Mouse (Mus musculus): ENCODE results near the gene Snx29. TPM values are rescaled to one million over a fixed set of nuclear protein-coding genes. Genes with fewer than 3 reads are reported as not detected.

The Snx29 gene
- total RNA-seq, 2 experiments from 2014 or later: 32.1 to 33.4 TPM

DNA sequence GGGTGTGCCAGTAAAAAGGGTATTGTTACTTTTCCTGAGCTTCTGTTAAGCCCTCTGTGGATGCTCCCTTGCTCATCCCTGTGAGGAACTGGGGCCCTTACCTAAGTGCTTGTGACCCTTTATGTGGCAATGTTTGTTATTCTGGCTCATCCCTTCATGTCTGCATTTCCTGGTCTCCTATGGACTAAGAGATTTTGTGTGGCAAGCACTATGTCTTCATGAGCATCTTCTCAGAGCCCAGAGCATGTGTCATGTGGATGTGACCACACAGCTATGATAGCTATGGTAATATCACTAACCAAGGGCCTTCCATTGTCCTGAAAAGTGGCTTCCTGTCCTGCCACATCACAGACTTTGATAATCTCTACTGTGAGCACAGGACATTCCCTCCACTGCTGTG is 315.1 kb downstream of the Snx29 start:
- intact Hi-C loops (cut with DNase I): no loop called here
- DNase-seq (ENCODE audit: extremely low spot score in 1 of 2, low spot score in 2 of 2): no peak

GRCm38 (mm10) chr16:11638739-11639138 is 316.0 kb downstream of the Snx29 start:
- DNase-seq (ENCODE audit: extremely low spot score in 1 of 2, low spot score in 2 of 2): no peak
- intact Hi-C loops (cut with DNase I): no loop called here

- intact Hi-C loops (cut with DNase I): no loop called here
- DNase-seq (ENCODE audit: extremely low spot score in 1 of 2, low spot score in 2 of 2): peak in 1 of 2 experiments; percentile 31
Measured at GRCm38 (mm10) chr16:11639936-11640335, 317.2 kb downstream of the Snx29 start.

GRCm38 (mm10) chr16:11643603-11644002 is 320.9 kb downstream of the Snx29 start:
- no peak for DNase-seq (ENCODE audit: extremely low spot score in 1 of 2, low spot score in 2 of 2)
- intact Hi-C loops (cut with DNase I): no loop called here

GRCm38 (mm10) chr16:11644399-11644798 is 321.7 kb downstream of the Snx29 start:
- intact Hi-C loops (cut with DNase I): no loop called here
- no peak for DNase-seq (ENCODE audit: extremely low spot score in 1 of 2, low spot score in 2 of 2)

- DNase-seq (ENCODE audit: extremely low spot score in 1 of 2, low spot score in 2 of 2): no peak
- intact Hi-C loops (cut with DNase I): no loop called here
Measured at GRCm38 (mm10) chr16:11645668-11646067, 323.0 kb downstream of the Snx29 start.

- intact Hi-C loops (cut with DNase I): no loop called here
- DNase-seq (ENCODE audit: extremely low spot score in 1 of 2, low spot score in 2 of 2): no peak
Measured at GRCm38 (mm10) chr16:11646745-11647289, 324.1 kb downstream of the Snx29 start.

- DNase-seq (ENCODE audit: extremely low spot score in 1 of 2, low spot score in 2 of 2): no peak
- intact Hi-C loops (cut with DNase I): no loop called here
Measured at GRCm38 (mm10) chr16:11648169-11648688, 325.5 kb downstream of the Snx29 start.

- DNase-seq (ENCODE audit: extremely low spot score in 1 of 2, low spot score in 2 of 2): no peak
- intact Hi-C loops (cut with DNase I): no loop called here
Measured at GRCm38 (mm10) chr16:11652686-11653366, 330.1 kb downstream of the Snx29 start.

DNA sequence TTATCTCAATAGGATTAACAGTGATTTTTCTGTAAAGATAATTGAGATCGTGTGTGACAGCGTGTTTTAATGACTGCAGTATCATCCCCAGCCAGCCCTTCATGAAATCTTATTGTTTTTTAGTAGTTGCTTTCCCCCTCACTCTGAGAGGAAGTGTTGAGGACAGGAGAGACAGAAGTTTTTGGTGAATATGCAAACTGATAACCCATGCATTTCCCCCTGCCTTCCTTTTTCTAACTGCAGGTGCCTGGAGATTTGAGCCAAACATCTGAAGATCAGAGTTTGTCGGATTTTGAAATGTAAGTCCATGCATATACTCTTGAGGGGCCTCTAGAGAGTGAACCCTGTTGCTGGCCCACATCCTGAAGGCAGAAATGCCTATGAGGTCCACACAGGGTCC is 333.2 kb downstream of the Snx29 start:
- DNase-seq (ENCODE audit: extremely low spot score in 1 of 2, low spot score in 2 of 2): no peak
- intact Hi-C loops (cut with DNase I): no loop called here

GRCm38 (mm10) chr16:11657111-11657510 is 334.4 kb downstream of the Snx29 start:
- DNase-seq (ENCODE audit: extremely low spot score in 1 of 2, low spot score in 2 of 2): no peak
- intact Hi-C loops (cut with DNase I): no loop called here

- intact Hi-C loops (cut with DNase I): no loop called here
- no peak for DNase-seq (ENCODE audit: extremely low spot score in 1 of 2, low spot score in 2 of 2)
Measured at GRCm38 (mm10) chr16:11659111-11659720, 336.5 kb downstream of the Snx29 start.

DNA sequence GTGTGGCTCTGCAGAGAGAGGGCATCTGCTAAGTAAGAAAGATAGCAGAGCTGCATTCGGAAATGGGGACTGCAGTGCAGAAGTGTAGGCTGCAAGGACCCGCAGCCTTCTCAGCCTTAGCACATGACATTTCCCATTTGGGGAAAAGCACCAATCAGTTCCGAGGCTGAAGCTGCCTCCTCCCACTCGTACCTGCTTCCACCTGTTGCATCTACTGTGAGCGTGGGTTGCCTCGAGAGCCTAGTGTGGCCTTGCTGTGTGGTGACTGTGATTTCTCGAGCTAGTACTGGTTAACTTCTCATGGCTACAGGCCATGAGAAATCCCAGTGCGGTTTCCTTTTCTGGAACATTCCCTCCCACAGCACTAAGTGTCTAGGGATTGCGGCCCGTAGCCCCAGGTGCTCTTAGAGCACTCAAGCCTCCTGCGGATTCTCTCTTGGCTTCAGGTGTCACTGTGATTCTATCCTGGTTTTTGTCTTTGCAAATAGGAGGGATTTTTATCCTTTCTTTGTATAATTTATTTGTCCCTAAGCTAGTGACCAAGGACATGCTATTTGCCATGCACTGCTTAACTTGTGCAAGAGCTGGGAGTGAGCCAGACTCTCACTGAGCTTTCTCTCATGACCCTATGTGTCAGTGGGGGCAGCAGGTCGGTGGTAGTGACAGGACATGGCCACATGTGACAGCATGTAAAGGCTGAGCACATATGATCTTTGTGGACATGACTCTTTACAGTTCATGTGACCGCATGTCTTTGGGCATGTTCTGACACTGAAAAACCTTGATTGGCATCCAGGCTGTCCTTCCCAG is 342.4 kb downstream of the Snx29 start:
- no peak for DNase-seq (ENCODE audit: extremely low spot score in 1 of 2, low spot score in 2 of 2)
- intact Hi-C loops (cut with DNase I): no loop called here

GRCm38 (mm10) chr16:11665869-11666268 is 343.2 kb downstream of the Snx29 start:
- intact Hi-C loops (cut with DNase I): no loop called here
- no peak for DNase-seq (ENCODE audit: extremely low spot score in 1 of 2, low spot score in 2 of 2)

- intact Hi-C loops (cut with DNase I): no loop called here
- DNase-seq (ENCODE audit: extremely low spot score in 1 of 2, low spot score in 2 of 2): no peak
Measured at GRCm38 (mm10) chr16:11668375-11668774, 345.7 kb downstream of the Snx29 start.

DNA sequence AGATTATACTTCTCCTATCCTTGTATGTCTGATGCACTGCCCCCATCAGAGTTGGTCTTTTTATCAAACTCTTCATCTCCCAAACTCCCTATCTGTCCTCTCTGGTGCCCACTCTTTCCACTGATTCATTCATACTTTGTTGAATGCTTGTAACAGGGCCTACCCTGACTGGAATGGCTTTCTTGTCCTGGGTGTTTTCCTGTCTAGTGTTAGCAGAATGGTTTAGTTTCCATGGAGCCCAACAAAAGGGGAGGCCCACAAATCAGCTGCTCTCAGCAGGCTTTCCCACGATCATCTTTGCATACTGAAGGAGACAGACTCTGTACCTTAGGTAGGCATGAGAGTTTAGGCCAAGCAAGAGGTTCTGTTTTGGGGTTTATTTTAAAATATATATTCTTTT is 346.2 kb downstream of the Snx29 start:
- intact Hi-C loops (cut with DNase I): no loop called here
- DNase-seq (ENCODE audit: extremely low spot score in 1 of 2, low spot score in 2 of 2): no peak

- intact Hi-C loops (cut with DNase I): no loop called here
- no peak for DNase-seq (ENCODE audit: extremely low spot score in 1 of 2, low spot score in 2 of 2)
Measured at GRCm38 (mm10) chr16:11670251-11670970, 347.7 kb downstream of the Snx29 start.

DNA sequence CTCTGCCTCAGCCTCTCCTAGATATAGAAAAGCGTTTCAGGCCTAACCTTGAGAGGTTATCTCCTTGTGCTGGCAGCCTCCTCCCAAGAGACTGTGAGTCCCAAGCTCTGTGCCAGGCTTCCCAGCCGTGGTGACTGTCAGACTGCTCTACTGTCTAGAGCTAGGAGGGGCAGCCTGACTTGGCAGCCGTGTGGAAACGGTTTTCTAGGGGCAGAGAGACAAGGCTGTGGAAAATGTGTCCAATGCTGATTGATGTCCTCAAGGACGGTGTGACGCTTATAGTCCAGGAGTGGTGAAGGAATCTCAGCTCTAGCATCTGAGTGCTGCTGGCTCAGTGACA is 348.2 kb downstream of the Snx29 start:
- intact Hi-C loops (cut with DNase I): no loop called here
- DNase-seq (ENCODE audit: extremely low spot score in 1 of 2, low spot score in 2 of 2): no peak

DNA sequence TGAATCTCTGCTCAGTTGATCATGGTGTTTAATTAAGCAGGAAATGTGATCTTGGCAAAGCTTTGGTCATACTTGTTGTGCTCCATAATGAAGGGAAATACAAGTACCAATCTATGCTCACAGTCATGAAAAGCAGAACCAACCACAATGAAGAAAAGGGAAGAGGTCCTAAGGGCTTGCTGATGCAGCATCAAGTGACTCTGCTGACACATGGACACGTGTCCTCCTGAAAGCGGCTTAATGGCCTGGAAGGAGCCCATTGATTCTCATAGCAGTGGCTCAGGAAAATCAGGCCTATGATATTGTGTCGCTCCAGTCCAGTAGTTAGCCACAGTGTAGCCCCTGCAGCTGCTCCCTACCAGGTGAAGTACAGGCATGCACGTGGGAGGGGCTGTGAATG is 353.3 kb downstream of the Snx29 start:
- DNase-seq (ENCODE audit: extremely low spot score in 1 of 2, low spot score in 2 of 2): no peak
- intact Hi-C loops (cut with DNase I): no loop called here

Data from left cerebral cortex, postnatal 10 days (tissue).